Mouse (Mus musculus): ENCODE results near the gene Heyl.

GRCm38 (mm10) chr4:123280117-123280516 is 46.8 kb downstream of the Heyl start:
- no peak for TF ChIP-seq CTCF (IDR thresholded peaks at IDR 0.05; ENCODE audit: borderline replicate concordance, insufficient read depth, low read length)
- TF ChIP-seq POLR2A (IDR thresholded peaks at IDR 0.05; ENCODE audit: low read depth, low read length) = no peak
